Mouse (Mus musculus) heart, adult 18-20 months (tissue): ENCODE data around the gene Gm7030. TPM values are rescaled to one million over a fixed set of nuclear protein-coding genes. Genes with fewer than 3 reads are reported as not detected.
"Not testable (repeated sequence)": the region's sequence is repeated elsewhere in the genome, so short reads cannot be mapped to it uniquely, and the experiment has no call there.

Experiments used
- DNase-seq, 2 experiments: peaks; one replicate each; pipeline ENCODE4 v3.0.0; 2021 to 2022; ENCODE audit warnings: mixed read lengths in 1 of 2
- total RNA-seq, 2 experiments: library from RNA; stranded (reverse); gene quantifications; 2 replicates each; pipeline ENCODE4 v1.2.3; 2021

The Gm7030 gene
- total RNA-seq, 2 experiments from 2014 or later = 0.55 TPM; not detected in 1

DNA sequence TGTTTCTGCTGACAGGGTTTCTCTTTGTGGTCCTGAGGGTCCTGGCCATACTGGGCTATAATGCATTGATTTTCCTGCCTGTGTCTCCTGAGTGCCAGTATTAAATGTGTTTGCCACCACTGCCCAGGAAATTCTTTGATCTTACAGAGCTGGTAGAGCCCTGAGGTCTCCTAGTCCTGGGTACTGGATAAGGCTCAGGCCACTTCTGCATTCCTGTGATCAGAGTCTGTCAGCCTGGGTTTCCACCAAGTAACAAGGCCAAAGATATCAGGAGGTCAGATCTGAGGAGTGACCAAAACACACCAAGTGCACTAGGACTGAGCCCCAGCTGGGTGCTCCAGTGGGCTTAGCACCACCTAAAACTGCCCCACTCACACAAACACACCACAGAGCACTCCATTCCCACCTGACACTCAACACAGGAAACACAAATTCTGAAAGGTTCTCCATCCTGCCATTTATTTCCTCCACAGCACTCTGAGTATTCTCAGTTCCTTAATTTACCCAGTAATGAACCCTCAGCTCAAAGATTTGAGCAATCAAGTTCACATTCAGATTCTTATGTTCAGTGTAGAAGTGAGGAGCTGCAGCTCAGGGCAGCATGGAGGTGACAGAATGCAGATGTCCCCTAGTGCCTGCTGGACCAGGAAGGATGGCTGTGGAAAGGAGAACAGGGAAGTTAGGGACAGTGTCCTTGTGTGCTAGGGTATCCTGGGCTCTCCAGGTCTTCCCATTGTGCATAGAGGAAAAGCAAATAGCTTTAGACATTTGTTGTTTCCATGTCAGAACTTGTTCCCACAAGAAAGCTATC lies 6.4 kb upstream of the Gm7030 start:
- DNase-seq = not testable (repeated sequence)

DNA sequence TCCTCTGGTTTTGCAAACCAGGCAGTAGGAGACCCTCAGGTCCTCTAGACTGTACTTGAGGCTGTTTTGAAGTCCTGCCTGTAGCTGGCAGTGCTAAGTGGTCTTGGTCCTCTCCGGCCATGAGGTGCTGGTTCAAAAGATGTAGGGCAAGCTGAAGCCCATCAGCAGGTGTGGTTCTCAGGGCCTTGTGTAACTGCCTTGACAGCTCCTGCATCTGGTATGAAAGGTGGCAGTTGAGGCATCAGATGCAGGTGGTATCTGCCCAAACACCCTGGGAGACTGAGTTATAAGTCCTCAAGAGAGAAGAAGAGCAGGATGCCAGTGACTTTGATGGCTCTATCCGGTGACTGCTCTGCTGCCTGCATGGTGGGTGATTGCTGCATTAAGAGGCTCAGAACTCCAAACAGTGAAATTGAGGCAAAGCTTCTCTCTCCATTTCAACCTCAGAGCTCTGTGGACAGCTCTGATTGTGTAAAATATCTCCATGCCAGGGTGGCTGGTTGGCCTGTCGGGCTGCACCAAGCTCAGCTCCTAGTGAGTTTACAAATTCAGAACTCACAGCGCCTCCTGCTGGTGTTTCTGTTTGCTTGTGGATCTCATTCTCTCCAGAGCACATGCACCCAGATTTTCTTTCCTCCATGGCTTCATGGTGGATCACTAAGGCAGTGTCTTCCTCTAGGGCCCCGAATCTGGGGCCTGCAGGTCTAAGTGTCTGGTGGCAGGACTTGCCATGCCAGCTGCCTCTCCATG lies 2.5 kb upstream of the Gm7030 start:
- DNase-seq = no peak

DNA sequence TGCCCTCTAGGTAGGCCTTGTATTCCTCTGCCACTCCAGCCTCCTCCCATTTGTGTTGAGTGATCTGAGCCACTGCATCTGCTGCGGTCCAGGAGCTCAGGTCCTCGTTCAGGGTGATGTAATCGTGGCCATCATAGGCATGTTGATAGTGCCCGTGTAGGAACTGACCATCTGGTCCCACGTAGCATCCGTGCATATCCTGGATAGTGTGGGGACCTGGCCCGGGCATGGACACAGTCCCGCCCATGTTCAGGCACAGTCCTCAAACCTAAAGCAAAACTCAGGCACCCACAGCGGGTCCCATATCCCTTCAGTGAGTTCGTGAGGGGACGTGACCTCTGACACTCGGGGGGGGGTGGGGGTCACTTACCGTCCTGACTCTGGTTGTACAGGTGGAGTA lies 700 bp downstream of the Gm7030 start:
- DNase-seq = not testable (repeated sequence)

DNA sequence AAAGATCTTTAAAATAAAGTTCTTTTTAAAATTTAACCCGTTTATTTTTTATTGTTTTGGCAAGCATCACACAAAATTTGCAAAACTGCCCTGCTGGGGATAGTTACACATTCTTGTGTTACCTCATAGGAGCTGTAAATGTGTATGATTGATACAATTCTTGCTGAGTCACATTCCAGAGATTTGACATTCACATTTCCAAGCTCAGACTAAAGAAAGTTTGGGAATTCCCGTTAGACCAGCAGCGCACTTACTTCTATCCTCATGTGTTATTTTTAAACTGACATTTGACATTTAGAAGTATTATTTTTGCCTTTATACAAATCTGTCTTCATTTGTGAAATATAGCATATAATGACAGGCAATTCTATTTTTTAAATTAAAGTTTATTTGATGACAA lies 5.1 kb downstream of the Gm7030 start:
- not testable (repeated sequence) for DNase-seq

DNA sequence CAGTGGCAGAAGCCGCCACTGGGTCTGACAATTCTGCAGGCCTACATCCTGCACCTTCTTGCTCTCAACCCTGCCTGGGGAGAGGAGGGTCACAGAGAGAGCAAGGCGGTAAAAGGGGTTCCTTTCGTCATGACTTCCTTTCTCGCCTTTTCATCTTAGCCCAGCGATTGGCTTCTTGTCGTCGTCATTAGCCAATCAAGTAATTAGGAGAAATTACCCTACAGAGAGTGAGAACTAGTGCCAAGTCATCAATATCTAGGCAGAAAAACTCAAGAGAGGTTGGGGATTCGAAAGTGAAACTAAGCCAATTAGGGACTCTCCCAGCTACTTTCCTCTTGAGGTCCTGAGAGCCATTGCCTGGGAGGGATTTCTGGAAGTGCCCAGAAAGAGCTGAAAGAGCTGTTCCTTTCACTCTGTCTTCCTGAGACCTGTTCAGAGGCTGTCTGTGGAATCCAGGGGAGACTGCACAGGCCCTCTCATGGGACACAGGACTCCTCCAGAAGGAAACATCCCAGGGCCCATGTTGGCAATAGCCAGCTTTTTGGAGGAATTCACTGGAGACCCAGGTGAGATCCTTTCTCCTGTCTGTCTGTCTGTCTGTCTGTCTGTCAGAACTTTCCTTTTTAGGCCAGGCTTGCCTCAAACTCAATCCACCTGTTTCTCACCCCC lies 7.7 kb downstream of the Gm7030 start, which contains the start of gene Gm19684:
Gene Gm19684, plus strand, starts transcription at position 327 of the 669 bp plus-strand sequence.
- DNase-seq = peak; percentile 79 to 93

DNA sequence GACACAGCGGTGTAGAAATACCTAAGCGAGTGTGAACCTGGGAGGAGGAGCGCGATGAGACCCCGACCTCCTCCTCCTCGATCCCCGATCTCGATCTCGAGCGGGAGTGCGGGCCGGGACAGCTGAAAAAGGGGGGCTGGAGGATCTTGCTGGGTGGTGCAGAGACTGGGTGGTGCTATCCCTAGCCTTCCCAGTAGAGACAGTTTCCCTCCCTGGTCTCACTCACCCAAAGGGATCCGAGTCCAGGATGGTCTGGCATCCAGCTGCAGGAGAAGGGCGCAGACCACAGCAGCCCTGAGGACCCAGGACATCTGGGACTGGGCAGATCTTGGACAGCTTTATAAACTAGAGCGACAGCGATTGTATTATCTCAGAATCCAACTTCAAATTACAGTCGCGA lies 8.4 kb downstream of the Gm7030 start:
- DNase-seq = not testable (repeated sequence)

DNA sequence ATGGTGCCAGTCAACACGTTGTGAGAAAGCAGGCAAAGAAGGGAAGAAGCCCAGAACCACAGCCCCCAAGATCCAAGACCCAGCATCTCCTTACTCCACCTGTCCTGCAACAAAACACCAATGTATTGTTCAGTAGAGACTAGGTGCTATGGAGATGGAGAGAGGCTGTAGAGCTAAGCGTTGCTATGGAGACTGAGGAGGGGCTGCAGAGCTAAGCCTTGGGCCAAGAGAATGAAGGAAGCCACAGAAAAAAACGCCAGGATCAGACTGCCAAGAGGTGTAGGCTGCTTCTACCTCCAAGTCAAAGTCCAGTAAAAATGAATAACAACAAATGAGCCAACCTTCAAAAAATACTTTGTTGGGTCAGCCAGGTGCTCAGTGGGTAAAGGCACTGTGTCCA lies 12.7 kb downstream of the Gm7030 start:
- not testable (repeated sequence) for DNase-seq

DNA sequence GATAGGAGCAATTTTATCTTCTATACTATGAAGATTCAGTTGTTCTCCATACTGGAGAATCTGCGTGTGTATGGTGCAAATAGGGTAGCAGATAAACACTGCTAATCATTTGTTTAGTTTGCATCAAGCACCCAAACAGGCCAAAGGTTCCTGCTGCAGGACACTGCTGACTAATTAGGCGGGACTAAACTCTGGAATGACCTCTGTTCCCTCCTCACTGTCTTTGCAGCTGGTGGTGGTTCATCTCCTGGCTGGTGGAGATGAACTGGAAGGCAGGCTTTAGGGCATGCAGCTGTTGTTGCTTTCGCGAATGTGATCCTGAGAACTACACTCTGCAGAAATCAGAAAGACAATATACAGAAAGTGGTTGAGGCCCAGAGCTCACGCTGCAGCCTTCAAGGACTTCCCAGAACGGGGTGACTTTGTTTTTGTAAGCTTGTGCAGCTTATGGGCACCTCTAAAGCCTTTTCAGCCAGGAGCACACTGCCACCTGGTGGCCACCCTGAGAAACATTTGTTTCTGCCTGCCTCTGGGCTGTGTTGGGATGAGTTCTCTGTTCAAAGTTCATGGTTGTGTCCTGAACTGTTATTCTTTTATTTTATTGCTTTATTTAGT lies 15.1 kb downstream of the Gm7030 start:
- peak in 1 of 2 experiments; percentile 53 for DNase-seq

DNA sequence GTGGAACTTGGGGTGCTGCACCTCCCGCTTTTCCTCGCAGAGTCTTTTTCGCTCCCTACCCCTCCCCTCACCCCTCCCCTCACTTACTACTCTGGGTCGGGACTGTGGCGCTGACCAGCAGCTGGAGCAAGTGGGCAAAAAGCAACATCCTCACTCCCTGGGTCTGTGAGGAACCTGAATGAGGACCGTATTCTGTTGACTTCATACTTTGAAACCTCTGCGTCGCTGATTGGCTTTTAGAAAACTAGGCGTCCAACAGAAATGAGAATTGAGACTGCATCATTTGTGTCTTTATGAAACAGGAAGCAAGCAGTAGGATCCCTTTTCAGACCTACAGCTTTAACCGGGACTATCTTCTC lies 17.7 kb downstream of the Gm7030 start:
- DNase-seq = peak; percentile 48 to 64

DNA sequence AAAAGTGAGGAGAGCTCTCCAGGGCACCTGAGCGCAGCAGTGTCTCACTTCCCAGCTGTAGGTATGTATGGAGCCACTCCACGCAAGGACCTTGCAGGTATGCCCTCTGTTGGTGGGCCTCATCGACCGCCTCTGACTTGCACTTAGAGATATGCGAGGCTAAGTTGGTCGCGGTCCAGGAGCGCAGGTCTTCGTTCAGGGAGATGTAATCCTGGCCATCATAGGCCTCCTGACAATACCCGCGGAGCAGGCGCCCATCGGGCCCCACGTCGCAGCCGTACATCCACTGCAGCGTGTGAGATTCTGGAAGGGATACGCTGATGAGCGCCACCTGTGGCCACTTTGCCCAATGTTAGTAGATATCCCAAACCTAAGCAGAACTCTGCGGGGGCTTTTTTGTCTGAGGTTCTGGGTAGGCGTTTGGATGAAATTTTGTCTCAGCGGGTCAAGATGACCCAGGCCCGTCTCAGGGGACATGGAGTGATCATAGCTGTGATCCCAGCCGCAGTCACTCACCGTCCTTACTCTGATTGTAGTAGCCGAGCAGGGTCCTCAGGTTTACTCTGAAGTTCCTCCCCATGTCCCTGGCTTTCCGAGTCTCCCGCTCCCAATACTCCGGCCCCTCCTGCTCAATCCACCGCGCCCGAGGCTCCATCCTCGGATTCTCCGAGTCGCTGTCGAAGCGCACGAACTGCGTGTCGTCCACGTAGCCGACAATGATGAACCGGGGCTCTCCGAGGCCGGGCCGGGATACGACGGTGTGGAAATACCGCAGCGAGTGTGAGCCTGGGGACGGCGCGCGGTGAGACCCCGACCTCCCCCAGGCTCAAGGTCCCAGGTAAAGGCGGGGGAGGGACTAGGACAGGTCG lies 18.4 kb downstream of the Gm7030 start:
- DNase-seq = peak; percentile 26 to 40

DNA sequence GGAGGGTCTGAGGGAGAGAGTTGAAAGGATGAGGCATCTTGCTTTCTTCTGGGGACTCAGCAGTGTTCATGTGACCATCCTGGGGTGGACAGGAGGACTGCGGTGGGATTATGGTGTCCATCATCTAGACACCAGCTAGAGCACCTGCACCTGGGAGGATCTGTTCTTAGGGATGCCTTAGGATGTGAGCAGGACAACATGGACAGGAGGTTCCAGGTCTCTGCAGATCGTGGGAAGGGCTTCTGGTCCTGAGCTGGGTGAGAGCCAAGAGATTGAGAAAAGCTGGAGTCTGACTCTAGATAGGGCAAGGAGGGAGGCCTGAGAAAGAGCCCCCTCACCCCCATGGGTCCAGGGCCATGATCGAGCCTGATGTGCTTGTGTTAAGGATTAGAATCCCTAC lies 19.1 kb downstream of the Gm7030 start:
- DNase-seq = not testable (repeated sequence)

DNA sequence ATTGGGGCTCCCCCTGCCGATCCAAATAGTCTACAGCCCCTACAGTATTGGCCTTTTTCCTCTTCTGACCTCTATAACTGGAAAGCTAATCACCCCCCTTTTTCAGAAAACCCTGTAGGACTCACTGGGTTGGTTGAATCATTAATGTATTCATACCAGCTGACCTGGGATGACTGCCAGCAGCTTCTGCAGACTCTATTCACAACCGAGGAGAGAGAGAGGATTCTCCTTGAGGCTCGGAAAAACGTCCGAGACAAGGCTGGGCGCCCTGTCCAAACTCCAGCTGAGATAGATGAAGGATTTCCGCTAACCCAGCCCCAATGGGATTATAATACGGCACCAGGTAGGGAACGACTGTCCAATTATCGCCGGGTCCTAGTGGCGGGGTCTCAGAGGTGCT lies 27.1 kb downstream of the Gm7030 start:
- DNase-seq = not testable (repeated sequence)

DNA sequence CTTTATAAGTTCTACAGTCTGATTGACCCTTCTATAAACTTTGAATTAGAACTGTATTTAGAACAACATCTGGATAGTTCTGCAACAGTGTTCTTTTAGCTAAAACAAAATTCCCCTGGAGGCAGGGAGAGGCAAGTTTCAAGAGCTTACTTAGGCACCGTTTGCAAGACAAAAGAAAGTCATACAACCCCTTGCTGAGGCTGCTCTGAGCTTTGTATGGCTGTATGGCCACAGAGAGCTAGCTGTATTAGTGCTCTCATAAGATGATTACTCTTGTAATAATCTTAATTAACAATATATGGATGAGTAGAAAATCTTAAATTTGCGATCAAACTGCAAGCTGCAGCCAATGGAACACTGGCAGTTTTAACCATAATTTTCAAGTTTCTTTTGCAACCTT lies 29.6 kb downstream of the Gm7030 start:
- DNase-seq = not testable (repeated sequence)

DNA sequence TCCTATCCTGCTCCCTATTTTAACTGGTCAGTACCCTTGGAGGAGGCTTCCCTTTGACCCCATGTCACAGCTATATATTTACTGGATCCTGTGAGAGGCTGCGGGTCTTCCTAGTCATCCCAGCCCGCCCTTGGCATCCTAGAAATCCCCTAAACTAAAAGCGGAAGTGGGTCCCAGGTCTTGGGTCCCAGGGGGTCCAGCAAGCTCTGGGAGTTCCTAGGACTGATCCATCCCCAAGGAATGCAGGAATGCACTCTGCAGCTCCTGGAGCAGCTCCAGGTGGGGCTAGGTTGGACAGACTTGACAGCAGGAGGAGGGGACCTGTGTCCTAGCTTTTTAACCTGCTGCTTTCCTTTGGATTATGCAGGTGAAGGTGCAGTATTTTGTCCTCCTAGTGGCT lies 35.3 kb downstream of the Gm7030 start:
- no peak for DNase-seq

DNA sequence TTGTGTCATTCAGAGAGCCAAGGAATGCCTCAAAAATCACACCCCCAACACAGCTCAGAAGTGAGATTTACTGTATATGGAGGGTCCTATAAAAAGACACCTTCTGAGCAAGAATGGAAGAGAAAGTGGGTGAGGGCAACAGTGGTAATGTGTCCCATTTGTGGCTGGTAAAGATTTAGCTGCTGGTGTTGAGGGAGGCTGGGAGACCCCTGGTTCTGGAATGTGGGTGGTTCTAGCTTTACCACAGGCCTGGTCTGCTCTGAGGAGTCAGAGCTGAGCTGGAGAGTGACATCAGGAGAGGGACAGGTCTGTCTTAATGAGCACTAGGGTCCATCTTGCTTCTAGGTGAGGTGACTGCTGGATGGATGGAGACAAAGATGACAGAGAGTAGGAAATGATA lies 36.7 kb downstream of the Gm7030 start:
- not testable (repeated sequence) for DNase-seq

DNA sequence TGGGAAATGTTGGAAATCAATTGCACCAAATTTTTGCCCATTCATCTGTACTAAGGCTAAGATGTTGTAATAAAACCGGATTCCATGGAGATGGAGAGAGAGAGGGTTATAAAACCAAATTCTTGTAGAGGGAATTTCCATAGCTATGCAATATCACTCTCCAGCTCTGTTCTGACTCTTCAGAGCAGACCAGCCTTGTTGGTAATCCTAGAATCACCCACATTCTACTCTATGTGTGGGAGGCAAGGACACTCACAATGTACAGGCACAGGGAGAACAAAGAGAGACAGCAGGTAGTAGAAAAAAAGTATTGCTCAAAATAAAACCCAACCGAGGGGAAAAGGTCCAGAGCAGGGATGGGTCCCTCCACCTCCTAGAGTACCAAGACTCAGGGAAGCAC lies 37.3 kb downstream of the Gm7030 start:
- DNase-seq = not testable (repeated sequence)

DNA sequence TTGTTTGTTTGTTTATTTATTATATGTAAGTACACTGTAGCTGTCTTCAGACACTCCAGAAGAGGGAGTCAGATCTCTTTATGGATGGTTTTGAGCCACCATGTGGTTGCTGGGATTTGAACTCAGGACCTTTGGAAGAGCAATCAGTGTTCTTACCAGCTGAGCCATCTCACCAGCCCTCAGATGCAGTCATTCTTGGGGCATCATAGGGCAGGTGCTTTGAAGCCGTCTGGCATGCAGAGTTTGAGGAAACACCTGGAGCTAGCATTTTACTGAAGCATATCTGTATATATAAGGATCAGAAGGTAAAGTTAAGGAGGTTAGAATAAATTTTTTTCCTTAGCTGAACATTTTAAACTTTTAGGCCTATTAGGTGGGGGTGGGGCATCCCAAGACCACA lies 43.2 kb downstream of the Gm7030 start:
- DNase-seq = not testable (repeated sequence)

DNA sequence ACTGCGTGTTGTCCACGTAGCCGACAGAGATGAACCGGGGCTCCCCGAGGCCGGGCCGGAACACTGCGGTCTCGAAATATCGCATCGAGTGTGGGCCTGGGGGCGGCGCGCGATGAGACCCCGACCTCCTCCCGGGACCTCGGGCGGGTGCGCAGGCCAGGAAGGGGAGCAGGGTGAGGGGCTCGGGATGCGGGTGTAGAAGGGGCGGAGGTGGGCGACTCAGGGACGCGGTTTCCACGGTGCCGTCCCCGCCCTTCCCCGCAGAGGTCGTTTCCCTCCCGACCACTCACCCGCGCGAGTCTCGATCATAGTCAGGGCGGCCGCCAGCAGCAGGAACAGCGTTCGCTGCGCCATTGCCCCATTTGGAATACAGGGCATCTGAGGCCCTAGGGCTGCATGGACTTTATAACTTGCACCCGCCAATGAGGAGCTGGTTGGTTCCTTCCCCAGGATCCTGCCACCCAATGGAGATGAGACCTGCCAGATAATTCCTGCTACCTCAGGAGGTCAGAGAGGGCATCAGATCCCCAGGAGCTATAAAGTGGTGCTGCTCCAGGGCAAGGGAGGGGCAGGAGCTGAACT lies 45.3 kb downstream of the Gm7030 start:
- DNase-seq = no peak

DNA sequence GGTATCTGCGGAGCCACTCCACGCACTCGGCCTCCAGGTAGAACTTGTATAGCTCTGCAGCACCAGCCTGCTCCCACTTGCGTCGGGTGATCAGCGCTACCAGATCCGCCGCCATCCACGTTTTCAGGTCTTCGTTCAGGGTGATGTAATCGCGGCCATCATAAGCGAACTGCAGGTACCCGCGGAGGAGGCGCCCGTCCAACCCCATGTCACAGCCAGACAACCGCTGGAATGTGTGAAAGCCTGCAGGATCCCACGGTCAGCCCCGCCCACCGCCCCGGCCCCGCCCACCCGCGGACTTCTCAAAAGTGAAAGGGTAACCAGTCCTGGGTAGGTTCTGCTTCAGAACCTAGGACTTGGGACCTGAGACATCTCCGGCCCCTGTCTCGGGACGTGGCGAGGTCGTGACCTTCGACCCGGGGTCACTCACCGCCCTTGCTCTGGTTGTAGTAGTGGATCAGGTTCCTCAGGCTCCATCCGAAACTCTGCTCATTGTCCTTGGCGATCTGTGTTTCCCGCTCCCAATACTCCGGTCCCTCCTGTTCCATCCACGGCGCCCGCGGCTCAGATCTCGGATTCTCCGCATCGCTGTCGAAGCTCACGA lies 45.9 kb downstream of the Gm7030 start:
- DNase-seq = peak; percentile 35 to 36

DNA sequence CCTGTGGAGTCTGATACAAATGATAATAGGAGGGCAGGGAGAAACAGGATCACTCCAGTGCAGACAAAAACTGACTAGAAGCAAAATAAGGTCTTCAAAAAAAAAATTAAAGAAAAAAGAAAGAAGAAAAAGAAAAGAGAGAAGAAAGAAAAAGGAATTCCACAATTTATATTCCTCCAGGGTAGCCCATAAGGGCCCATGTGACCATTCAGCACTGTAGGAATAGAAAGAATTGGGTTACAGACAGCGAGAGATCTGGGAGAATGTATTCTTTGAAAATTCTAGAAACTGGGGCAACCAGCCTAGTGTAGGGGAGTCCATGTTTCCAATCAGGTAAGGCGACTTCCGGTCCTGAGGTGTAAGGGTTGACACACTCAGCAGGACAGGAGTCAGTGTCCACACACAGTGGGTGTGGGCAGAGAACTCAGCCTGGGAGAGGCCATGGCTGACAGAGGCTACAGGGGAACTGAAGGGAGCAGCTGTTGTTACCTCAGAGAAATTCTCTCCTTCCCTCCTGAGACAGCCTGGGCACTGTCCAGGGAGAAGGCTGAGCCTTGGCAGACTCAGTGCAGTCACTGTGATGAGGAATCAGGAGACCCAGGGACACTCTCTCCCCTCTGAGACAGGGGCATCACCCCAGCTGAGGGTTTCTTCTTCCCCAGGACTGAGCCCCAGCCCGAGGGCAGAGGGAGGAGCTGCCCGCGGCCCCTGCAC lies 46.5 kb downstream of the Gm7030 start:
- DNase-seq = not testable (repeated sequence)
